ENCODE assay signal across 20 mouse cellular contexts in the genomic region with DNA sequence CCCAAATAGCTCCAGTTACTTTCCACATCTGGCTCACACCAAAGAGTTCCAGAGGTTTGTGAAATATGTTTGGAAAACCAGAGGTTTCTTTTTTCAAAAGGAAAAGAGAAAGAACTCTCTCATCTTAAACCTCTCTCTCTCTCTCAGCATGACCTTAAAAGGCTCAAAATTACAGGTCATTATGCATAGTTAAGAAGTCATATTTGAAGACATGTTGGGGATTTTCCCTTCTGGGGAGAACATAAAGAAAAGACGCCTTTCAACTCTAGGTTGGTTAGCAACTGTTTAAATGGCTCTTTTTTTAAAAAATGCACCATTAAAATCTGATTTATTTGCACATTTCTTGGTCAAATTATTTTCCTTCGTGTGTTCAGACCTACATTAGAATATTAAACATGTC.
"Had no signal": no experiment of that assay in that cellular context is flagged by ENCODE, and none has a peak within 500 bp of the region (broad histone marks: within the 10 kb centered on the region; RNA-seq: fewer than 3 reads in every experiment).

No protein-coding gene starts in this region.

- H3K4me1 ChIP-seq: liver, embryonic 12.5 days; liver, embryonic 15.5 days; lung, embryonic 15.5 days; megakaryocyte, embryonic 14.5 days; midbrain, embryonic 10.5 days; midbrain, embryonic 13.5 days; neural tube, embryonic 13.5 days; stomach, embryonic 15.5 days had no signal

- H3K36me3 ChIP-seq: liver, embryonic 12.5 days; liver, embryonic 15.5 days; lung, embryonic 15.5 days; midbrain, embryonic 10.5 days; midbrain, embryonic 13.5 days; neural tube, embryonic 13.5 days; stomach, embryonic 15.5 days had no signal

- DNase-seq: kidney, adult 8-10 months; kidney, postnatal 14 days; kidney, postnatal 4 days; lung, adult 18-20 months; lung, postnatal 10 days; lung, postnatal 36 days; retina, postnatal 1 day; right cerebral cortex, postnatal 25 days; spleen, adult 18-20 months; thymus, postnatal 25 days had no signal

- H3K27me3 ChIP-seq: liver, embryonic 12.5 days; liver, embryonic 15.5 days; lung, embryonic 15.5 days; megakaryocyte, embryonic 14.5 days; midbrain, embryonic 13.5 days; neural tube, embryonic 13.5 days; stomach, embryonic 15.5 days had no signal

- H3K9ac ChIP-seq: liver, embryonic 12.5 days; liver, embryonic 15.5 days; lung, embryonic 15.5 days; midbrain, embryonic 13.5 days; neural tube, embryonic 13.5 days; stomach, embryonic 15.5 days had no signal

- H3K27ac ChIP-seq: liver, embryonic 12.5 days; liver, embryonic 15.5 days; lung, embryonic 15.5 days; midbrain, embryonic 10.5 days; midbrain, embryonic 13.5 days; neural tube, embryonic 13.5 days; stomach, embryonic 15.5 days had no signal

- ATAC-seq: liver, embryonic 12.5 days; midbrain, embryonic 13.5 days; midbrain, embryonic 16.5 days had no signal

- H3K9me3 ChIP-seq: liver, embryonic 15.5 days; lung, embryonic 15.5 days; midbrain, embryonic 10.5 days; midbrain, embryonic 13.5 days; neural tube, embryonic 13.5 days; stomach, embryonic 15.5 days had no signal

- H3K4me3 ChIP-seq: liver, embryonic 12.5 days; liver, embryonic 15.5 days; lung, embryonic 15.5 days; megakaryocyte, embryonic 14.5 days; midbrain, embryonic 10.5 days; midbrain, embryonic 13.5 days; myocyte; neural tube, embryonic 13.5 days; stomach, embryonic 15.5 days had no signal

- H3K4me2 ChIP-seq: liver, embryonic 12.5 days; liver, embryonic 15.5 days; lung, embryonic 15.5 days; midbrain, embryonic 13.5 days; neural tube, embryonic 13.5 days; stomach, embryonic 15.5 days had no signal
